Mouse (Mus musculus): Measurements from ENCODE around the gene Sfxn3. TPM values are rescaled to one million over a fixed set of nuclear protein-coding genes. Genes with fewer than 3 reads are reported as not detected.
"Not testable (repeated sequence)": the region's sequence is repeated elsewhere in the genome, so short reads cannot be mapped to it uniquely, and the experiment has no call there.

The Sfxn3 gene
- polyA plus RNA-seq, 1 experiment = 84.2 TPM

DNA sequence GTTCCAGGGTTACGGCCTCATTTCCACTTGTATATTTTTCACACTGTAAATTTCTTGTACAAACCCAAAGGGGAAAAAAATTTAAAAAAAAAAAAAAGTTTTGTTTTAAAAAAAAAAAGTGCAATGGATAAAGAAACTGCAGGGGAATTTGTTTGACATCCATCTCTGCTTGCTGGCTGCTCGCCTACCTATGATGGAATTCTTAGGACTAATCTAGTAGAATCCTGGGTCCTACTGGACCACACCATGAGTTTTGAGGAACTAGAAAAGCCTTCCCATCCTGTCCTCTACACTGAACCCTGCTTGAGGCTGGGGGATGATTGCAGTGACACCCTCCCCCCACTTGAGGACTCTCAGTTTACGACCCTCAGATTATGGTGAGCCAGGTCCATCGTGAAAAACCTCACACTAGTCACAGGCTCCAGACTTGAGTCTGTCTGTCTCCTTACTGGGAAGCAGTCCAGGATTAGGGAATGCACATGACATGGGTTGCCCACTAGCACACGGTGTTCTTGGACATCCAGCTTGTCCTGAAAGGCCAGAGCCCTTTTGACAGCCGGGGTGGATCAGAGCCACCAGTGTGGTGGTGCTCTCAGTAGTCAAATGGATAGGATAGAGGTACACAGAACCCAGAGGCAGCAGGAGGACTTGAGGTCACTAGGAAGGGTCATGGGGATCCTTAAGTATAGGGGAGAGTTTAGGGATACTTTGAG, 20.2 kb upstream of the Sfxn3 start:
- 60% methylated on average over 6 of the region's 6 CpGs for WGBS
- TF ChIP-seq POLR2A (IDR thresholded peaks at IDR 0.05; ENCODE audit: borderline replicate concordance, extremely low read depth, low read depth, low read length) = no peak
- no peak for TF ChIP-seq CTCF (IDR thresholded peaks at IDR 0.05; ENCODE audit: insufficient read depth, low read length)
- DNase-seq = no peak
- Histone ChIP-seq H3K4me3 (replicated peaks; ENCODE audit: extremely low read depth, low read depth, low read length) (no peak overlapping the region), H3K4me1 (ENCODE audit: control insufficient read depth, insufficient read depth, low read length) (peaks cover 10% of the 10 kb centered on the region)

DNA sequence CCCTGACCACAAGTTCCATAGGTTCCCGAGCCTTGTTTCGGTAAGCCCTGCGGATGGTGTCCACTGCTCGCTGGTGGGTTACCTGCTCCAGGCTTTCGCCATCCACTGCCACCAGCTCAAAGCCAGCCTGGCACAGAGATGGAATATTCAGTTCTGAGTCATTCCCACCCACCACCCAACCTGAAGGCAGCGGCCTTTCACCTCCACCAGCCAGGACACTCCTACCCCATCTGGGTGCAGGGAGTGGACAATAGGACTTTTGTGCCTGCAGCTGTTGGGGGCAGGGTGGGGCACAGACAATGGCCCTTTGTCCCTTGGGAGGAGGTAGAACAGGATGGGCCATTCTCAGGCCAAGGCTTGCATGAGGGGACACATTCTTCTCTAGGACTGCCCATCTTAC, 19.5 kb upstream of the Sfxn3 start:
- Histone ChIP-seq H3K4me3 (replicated peaks; ENCODE audit: extremely low read depth, low read depth, low read length) (no peak overlapping the region), H3K4me1 (ENCODE audit: control insufficient read depth, insufficient read depth, low read length) (peaks cover 10% of the 10 kb centered on the region)
- no peak for DNase-seq
- 83% methylated on average over 6 of the region's 6 CpGs for WGBS
- TF ChIP-seq CTCF (IDR thresholded peaks at IDR 0.05; ENCODE audit: insufficient read depth, low read length) (no peak), POLR2A (IDR thresholded peaks at IDR 0.05; ENCODE audit: borderline replicate concordance, extremely low read depth, low read depth, low read length) (no peak)

DNA sequence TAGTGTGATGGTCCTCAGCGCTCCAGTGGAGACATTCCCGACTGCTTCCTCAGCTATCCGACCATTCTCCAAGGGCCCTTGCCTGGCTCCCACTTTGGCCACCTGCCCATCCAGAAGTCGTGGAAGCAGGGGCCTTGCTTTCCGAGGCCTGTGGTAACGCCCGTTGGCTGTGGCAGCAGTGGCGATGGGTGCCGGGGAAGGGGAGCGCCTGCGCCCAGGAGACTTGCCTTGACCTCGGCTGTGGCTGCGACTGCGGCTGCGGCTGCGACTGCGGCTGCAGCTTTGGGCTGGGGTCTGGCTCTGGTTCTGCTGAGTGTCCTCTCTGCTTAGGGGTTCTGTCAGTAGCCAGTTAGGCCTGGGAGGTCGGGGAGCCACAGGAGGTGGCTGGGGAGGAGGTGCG, 18.6 kb upstream of the Sfxn3 start:
- 63% methylated on average over 19 of the region's 19 CpGs for WGBS
- TF ChIP-seq POLR2A (IDR thresholded peaks at IDR 0.05; ENCODE audit: borderline replicate concordance, extremely low read depth, low read depth, low read length) (no peak), CTCF (IDR thresholded peaks at IDR 0.05; ENCODE audit: insufficient read depth, low read length) (no peak)
- no peak for DNase-seq
- Histone ChIP-seq H3K4me1 (ENCODE audit: control insufficient read depth, insufficient read depth, low read length) (peaks cover 10% of the 10 kb centered on the region), H3K4me3 (replicated peaks; ENCODE audit: extremely low read depth, low read depth, low read length) (no peak overlapping the region)

DNA sequence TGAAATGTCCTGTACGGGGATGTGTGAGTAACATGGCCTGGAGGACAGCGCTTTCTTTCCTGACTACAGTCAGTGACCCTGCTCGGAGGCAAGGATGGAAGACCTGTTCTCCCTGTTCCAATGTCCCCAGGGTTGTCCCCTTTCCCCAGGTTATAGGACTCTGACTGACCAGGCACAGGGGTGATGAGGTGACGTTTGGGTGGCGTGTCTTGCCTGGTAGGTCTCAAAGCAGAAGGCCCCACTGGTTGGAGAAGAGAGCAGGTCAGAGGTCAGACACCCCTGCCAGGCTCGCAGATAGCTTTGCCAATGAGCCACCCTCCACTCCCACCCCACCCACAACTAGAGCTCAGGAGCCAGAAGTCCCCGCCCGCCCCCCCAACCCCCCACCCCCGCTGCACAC, 17.7 kb upstream of the Sfxn3 start:
- DNase-seq = no peak
- H3K4me3 ChIP-seq (replicated peaks; ENCODE audit: extremely low read depth, low read depth, low read length) = no peak overlapping the region
- WGBS = 64% methylated on average over 9 of the region's 9 CpGs
- TF ChIP-seq POLR2A (IDR thresholded peaks at IDR 0.05; ENCODE audit: borderline replicate concordance, extremely low read depth, low read depth, low read length) (no peak), CTCF (IDR thresholded peaks at IDR 0.05; ENCODE audit: insufficient read depth, low read length) (no peak)
- H3K4me1 ChIP-seq (ENCODE audit: control insufficient read depth, insufficient read depth, low read length) = peaks cover 10% of the 10 kb centered on the region

DNA sequence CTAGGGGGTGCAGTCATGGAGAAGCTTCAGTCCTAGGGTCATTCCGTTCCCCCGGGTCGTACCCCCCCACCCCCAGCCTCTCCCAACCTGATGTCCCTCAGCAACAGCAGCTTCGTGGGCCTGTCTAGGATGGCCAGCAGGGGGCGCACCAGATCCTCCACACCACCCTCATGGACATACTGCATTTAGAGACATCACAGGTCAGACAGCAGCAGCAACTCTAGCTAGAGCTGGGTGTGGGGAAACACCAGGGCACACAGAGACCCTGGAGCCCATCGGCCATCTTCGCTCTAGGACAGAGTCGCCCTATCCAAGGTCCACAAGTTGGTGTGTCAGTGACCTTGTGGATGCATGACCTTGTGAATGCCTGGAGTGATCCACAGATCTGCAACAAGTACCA, 17.2 kb upstream of the Sfxn3 start:
- peak; percentile 67 for DNase-seq
- H3K4me3 ChIP-seq (replicated peaks; ENCODE audit: extremely low read depth, low read depth, low read length) = no peak overlapping the region
- peaks cover 10% of the 10 kb centered on the region for H3K4me1 ChIP-seq (ENCODE audit: control insufficient read depth, insufficient read depth, low read length)
- WGBS = 28% methylated on average over 8 of the region's 8 CpGs
- TF ChIP-seq CTCF (IDR thresholded peaks at IDR 0.05; ENCODE audit: insufficient read depth, low read length) (peak; percentile 77), POLR2A (IDR thresholded peaks at IDR 0.05; ENCODE audit: borderline replicate concordance, extremely low read depth, low read depth, low read length) (no peak)

DNA sequence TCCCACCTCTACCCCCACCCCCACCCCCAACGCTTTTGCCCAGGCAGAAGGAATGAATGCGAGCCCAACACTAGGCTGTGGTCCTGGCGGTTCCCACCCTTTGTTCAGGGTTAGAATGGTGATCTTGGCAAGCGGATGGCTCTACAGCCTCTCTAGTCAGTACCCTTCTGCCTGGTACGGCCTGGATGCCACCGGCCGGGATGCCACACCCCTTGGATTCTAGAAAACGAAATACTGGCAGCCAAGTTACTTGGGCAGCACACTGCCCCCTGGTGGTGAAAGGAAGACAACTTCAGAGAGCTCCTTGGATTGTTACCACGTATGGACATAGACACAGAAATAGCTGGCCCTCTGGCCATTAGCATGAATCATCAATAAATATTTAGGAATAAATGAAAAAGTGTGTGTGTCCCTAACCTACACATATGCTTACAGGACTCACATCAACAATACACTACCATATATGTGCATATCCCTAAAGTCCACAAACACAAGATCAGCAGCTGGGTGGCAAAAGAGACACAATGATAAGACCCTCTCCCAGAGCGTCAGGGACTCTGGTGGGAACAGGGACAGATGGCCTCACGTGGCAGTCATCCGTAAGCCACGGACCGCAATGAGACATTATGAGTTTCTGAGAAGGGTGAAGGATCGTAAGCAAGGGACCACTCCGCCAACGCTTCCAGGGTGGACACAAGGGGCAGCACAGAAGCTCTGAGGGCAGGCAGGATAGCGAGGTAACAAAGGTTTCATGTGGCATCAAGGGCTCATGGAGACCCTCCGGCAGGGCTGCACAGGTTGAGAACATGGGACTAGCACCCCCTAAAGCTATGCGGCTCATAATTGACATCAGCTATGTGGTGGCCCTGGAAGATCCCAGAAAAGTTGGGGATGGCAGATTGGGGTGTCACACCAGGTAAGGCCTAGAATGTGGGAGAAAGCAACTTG, 16.3 kb upstream of the Sfxn3 start:
- peak; percentile 64 for TF ChIP-seq CTCF (IDR thresholded peaks at IDR 0.05; ENCODE audit: insufficient read depth, low read length)
- TF ChIP-seq POLR2A (IDR thresholded peaks at IDR 0.05; ENCODE audit: borderline replicate concordance, extremely low read depth, low read depth, low read length) = no peak
- WGBS = 37% methylated on average over 20 of the region's 20 CpGs
- H3K4me3 ChIP-seq (replicated peaks; ENCODE audit: extremely low read depth, low read depth, low read length) = peak overlapping the region; percentile 7
- peaks cover 10% of the 10 kb centered on the region for H3K4me1 ChIP-seq (ENCODE audit: control insufficient read depth, insufficient read depth, low read length)
- DNase-seq = peak; percentile 64

DNA sequence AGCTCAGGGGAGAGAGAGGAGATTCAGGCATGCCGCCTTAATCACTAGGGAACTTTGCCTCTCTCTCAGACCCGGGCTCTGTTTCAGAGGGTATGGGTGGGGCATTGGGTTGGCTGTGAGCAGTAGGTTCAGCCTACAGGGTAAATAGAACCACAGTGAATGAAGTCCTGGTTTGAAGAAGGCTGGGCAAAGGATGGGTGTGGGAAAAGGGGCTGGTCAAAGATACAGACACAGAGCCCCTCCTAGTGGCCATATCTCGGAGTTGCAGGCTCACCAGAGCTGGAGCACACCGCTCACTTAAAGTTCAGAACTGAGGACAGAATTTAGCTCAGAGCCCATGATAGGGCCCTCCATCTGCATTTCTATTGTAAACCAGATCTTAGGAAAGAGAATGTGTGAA, 15.5 kb upstream of the Sfxn3 start:
- peak; percentile 67 for DNase-seq
- 12% methylated on average over 4 of the region's 4 CpGs for WGBS
- peak; percentile 97 for TF ChIP-seq CTCF (IDR thresholded peaks at IDR 0.05; ENCODE audit: insufficient read depth, low read length)
- no peak for TF ChIP-seq POLR2A (IDR thresholded peaks at IDR 0.05; ENCODE audit: borderline replicate concordance, extremely low read depth, low read depth, low read length)
- H3K4me1 ChIP-seq (ENCODE audit: control insufficient read depth, insufficient read depth, low read length) = peaks cover 10% of the 10 kb centered on the region
- H3K4me3 ChIP-seq (replicated peaks; ENCODE audit: extremely low read depth, low read depth, low read length) = no peak overlapping the region

DNA sequence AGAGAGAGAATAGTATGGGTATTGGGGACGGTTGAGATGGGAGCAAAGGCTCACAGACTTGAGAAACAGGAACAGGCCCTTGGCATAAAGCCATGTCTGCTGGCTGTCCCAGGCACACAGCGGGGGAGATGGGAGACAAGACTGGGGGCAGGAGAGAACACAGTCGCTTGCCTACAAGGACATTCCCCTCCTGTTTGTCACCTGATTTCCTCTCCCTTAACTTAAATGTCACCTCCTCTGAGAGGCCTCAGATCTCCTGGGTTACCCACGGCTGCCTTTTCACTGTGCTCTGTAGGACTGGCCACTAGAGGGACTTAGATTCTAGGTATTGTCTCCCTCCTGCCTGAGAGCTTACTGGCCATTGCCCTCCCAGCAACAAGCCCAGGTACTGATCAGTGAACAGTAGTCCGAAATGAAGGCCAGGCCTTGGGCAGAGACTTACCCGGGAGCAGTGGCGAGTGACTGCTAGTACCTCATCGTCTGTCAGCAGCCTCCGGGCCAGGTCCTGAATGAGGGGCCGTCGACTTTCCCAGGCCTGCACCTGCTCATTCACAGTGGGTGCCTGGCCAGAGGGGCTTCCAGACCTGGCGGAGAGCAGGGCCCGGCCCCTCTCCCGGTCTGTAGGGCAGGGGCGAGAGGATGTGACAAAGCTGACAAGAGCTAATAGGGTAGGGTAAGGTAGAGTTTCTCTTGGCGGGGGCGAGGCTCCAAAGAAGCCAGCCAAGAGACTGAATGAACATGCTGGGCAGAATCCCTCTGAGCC, 14.6 kb upstream of the Sfxn3 start:
- Histone ChIP-seq H3K4me3 (replicated peaks; ENCODE audit: extremely low read depth, low read depth, low read length) (no peak overlapping the region), H3K4me1 (ENCODE audit: control insufficient read depth, insufficient read depth, low read length) (peaks cover 10% of the 10 kb centered on the region)
- TF ChIP-seq CTCF (IDR thresholded peaks at IDR 0.05; ENCODE audit: insufficient read depth, low read length) (0 out of 2 replicates have a peak, but pooled peaks have one; percentile 10), POLR2A (IDR thresholded peaks at IDR 0.05; ENCODE audit: borderline replicate concordance, extremely low read depth, low read depth, low read length) (no peak)
- 49% methylated on average over 17 of the region's 17 CpGs for WGBS
- DNase-seq = no peak

DNA sequence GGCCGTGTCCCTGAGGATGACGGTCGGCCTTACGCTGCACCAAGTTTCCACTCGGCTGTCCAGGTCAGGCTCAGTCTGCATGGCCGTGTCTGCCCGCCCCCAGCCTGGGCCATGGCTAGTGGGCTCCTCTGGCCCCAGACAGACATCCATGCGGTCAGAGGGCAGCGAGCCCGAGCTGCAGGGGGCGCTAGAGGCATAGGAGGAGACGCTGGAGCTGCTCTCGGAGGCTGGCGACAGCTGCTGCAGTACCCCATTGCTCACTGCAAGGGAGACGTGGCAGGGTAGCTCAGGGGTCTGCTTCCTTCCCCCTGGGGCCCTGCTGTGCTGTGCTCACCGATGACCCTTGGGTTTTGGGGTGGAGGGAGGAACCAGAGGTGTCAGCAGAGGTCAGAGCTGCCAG, 10.4 kb upstream of the Sfxn3 start:
- Histone ChIP-seq H3K4me3 (replicated peaks; ENCODE audit: extremely low read depth, low read depth, low read length) (no peak overlapping the region), H3K4me1 (ENCODE audit: control insufficient read depth, insufficient read depth, low read length) (no peaks in the 10 kb centered on the region)
- 42% methylated on average over 16 of the region's 16 CpGs for WGBS
- TF ChIP-seq POLR2A (IDR thresholded peaks at IDR 0.05; ENCODE audit: borderline replicate concordance, extremely low read depth, low read depth, low read length) (no peak), CTCF (IDR thresholded peaks at IDR 0.05; ENCODE audit: insufficient read depth, low read length) (peak; percentile 53)
- DNase-seq = peak; percentile 73

DNA sequence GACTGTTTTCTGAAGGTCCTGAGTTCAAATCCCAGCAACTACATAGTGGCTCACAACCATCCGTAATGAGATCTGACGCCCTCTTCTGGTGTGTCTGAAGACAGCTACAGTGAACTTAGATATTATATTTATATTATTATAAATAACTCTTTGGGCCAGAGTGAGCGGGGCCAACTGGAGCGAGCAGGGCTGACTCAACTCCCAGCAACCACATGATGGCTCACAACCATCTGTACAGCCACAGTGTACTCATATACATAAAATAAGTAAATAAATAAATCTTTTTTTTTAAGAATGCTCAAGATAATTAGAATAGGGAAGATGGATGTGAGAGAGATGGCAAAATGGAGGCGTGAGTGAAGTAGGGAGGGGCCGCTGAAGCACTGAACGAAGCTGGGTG, 9.1 kb upstream of the Sfxn3 start:
- not testable (repeated sequence) for H3K4me3 ChIP-seq (replicated peaks; ENCODE audit: extremely low read depth, low read depth, low read length); DNase-seq; H3K4me1 ChIP-seq (ENCODE audit: control insufficient read depth, insufficient read depth, low read length)
- 84% methylated on average over 7 of the region's 7 CpGs for WGBS

Measured in lung, adult 2 months (tissue).